Comparison of ENCODE assay signal across 10 mouse cellular contexts in the genomic region with DNA sequence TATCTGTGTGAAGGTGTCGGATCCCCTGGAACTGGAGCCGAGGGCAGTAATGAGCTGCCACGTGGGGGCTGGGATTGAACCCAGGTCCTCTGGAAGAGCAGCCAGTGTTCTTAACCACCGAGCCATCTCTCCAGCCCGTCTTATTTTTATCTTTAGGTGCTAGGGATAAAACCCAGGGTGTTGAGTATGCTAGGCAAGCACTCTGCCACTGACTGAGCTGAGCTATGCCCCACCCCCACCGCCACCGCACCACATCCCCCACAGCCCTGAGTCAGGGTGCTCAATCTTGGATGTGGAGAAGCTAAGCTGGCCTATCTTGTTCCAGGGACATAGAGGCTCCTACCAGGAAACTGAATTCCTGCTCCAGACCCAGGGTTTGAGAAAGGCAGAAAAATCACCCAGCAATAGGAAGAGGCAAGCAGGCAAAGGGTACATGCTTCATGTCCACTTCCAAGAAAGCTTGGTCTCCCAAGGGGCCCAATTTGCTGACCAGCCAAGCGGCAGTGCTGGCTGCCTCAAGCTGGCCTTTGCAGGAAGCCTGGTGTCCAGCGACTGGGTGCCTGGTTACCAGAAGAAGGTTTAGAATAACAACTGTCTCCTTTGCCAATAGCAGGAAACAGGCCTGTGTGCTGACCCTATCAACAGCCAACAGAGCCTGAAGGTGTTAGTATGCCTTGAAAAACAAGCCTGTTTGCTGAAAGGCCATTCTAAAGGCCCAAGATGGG. TPM values are rescaled to one million over a fixed set of nuclear protein-coding genes. Genes with fewer than 3 reads are reported as not detected.
DNase-seq lines count a peak whose midpoint lies in the region.
"Had no signal": no experiment of that assay in that cellular context is flagged by ENCODE, and none has a peak within 500 bp of the region (broad histone marks: within the 10 kb centered on the region; RNA-seq: fewer than 3 reads in every experiment).

No protein-coding gene starts in this region.

- peak; percentile 18 for DNase-seq in layer of hippocampus, adult 11-12 months (ENCODE audit: low spot score)
- no peak for DNase-seq in layer of hippocampus, postnatal 25 days (ENCODE audit: extremely low spot score in 1 of 2, low spot score in 1 of 2)
- DNase-seq in frontal cortex, adult 2 months (ENCODE audit: extremely low spot score in 1 of 2, low spot score in 1 of 2) = peak; percentile 21 to 36
- peak; percentile 79 for DNase-seq in gastrocnemius, postnatal 25 days
- peak; percentile 35 to 49 for DNase-seq in layer of hippocampus, adult 8-10 months (ENCODE audit: low spot score in 2 of 2)
- no peak for DNase-seq in spleen, postnatal 4 days (ENCODE audit: low spot score in 2 of 2)
- DNase-seq in spleen, postnatal 14 days (ENCODE audit: low spot score in 2 of 2) = no peak
- DNase-seq: liver, embryonic 13.5 days; spleen, adult 18-20 months had no signal

RNA-seq across cellular contexts. Expression of gene Chchd2, which starts 9.4 kb away (rescaled TPM):
- total RNA-seq in layer of hippocampus, postnatal 25 days (2021) = 100 to 1,000 TPM; 407 to 478 TPM
- polyA plus RNA-seq in frontal cortex, adult 2 months (2012; rRNA removed) = 775 and 986 TPM in 2 replicates
- 100 to 1,000 TPM; 560 to 586 TPM for total RNA-seq in gastrocnemius, postnatal 25 days (2021)
- total RNA-seq in layer of hippocampus, adult 8-10 months (2022) = 100 to 1,000 TPM; 410 to 438 (median 418) TPM

RNA-seq across cellular contexts. Expression of gene Zbed5, which starts 17.6 kb away (rescaled TPM):
- 1 to 10 TPM; 4.9 to 6.0 TPM for total RNA-seq in layer of hippocampus, postnatal 25 days (2021)
- 6.1 and 7.5 TPM in 2 replicates for polyA plus RNA-seq in frontal cortex, adult 2 months (2012; rRNA removed)
- 1 to 10 TPM in 1 of 2 experiments, under 1 TPM in 1; 0.19 to 1.1 TPM for total RNA-seq in gastrocnemius, postnatal 25 days (2021)
- 1 to 10 TPM; 7.0 to 7.7 (median 7.2) TPM for total RNA-seq in layer of hippocampus, adult 8-10 months (2022)

RNA-seq across cellular contexts. Expression of gene Phkg1, which starts 20.5 kb away (rescaled TPM):
- total RNA-seq in layer of hippocampus, postnatal 25 days (2021) = 10 to 100 TPM; 19.3 to 25.6 TPM
- polyA plus RNA-seq in frontal cortex, adult 2 months (2012; rRNA removed) = 28.0 and 35.5 TPM in 2 replicates
- total RNA-seq in gastrocnemius, postnatal 25 days (2021) = 100 to 1,000 TPM; 297 to 365 TPM
- 10 to 100 TPM; 24.4 to 26.8 (median 25.6) TPM for total RNA-seq in layer of hippocampus, adult 8-10 months (2022)
- polyA plus RNA-seq: intestine, postnatal 0 days had no signal

RNA-seq across cellular contexts. Expression of gene Nupr1l, which starts 30.4 kb away (rescaled TPM):
- total RNA-seq in layer of hippocampus, postnatal 25 days (2021) = 1 to 10 TPM; 1.7 to 3.5 TPM
- polyA plus RNA-seq in frontal cortex, adult 2 months (2012; rRNA removed) = 4.1 and 4.7 TPM in 2 replicates
- 1 to 10 TPM in 1 of 2 experiments, not detected in 1; 1.2 TPM for total RNA-seq in gastrocnemius, postnatal 25 days (2021)
- total RNA-seq in layer of hippocampus, adult 8-10 months (2022) = 1 to 10 TPM; 1.8 to 8.3 (median 2.2) TPM

RNA-seq across cellular contexts. Expression of gene Sumf2, which starts 31.1 kb away (rescaled TPM):
- 10 to 100 TPM; 19.8 to 21.2 TPM for total RNA-seq in layer of hippocampus, postnatal 25 days (2021)
- 17.9 and 18.0 TPM in 2 replicates for polyA plus RNA-seq in frontal cortex, adult 2 months (2012; rRNA removed)
- 1 to 10 TPM; 8.4 to 8.6 TPM for total RNA-seq in gastrocnemius, postnatal 25 days (2021)
- total RNA-seq in layer of hippocampus, adult 8-10 months (2022) = 10 to 100 TPM; 20.2 to 26.5 (median 22.7) TPM

Comparison
In these comparisons a context has a peak if more than half of its experiments do, and no peak if none do; other contexts are left out.
1. DNase-seq: peak in layer of hippocampus, adult 11-12 months (single experiment), frontal cortex, adult 2 months (2 of 2), gastrocnemius, postnatal 25 days (single experiment) and layer of hippocampus, adult 8-10 months (2 of 2); none in layer of hippocampus, postnatal 25 days (0 of 2), spleen, postnatal 4 days (0 of 2) and spleen, postnatal 14 days (0 of 2).
2. RNA of gene Phkg1, which starts 20.5 kb away (total RNA-seq): 297 to 365 TPM in gastrocnemius, postnatal 25 days; 24.4 to 26.8 TPM in layer of hippocampus, adult 8-10 months and 19.3 to 25.6 TPM in layer of hippocampus, postnatal 25 days; every median in the first group is over 10 times any median in the second.